Mouse (Mus musculus): ENCODE measurements around the gene Coasy.

GRCm38 (mm10) chr11:101058726-101059125 lies 23.6 kb upstream of the Coasy start:
- TF ChIP-seq CTCF (conservative IDR thresholded peaks at IDR 0.05; ENCODE audit: low read length) (no peak), POU5F1 (IDR thresholded peaks at IDR 0.05; ENCODE audit: borderline replicate concordance, low read length) (no peak), NANOG (IDR thresholded peaks at IDR 0.05; ENCODE audit: borderline replicate concordance, low read length) (no peak)
